Mouse (Mus musculus) brown adipose tissue, adult 24 weeks (tissue): Measurements from ENCODE around the gene Clpp. TPM values are rescaled to one million over a fixed set of nuclear protein-coding genes. Genes with fewer than 3 reads are reported as not detected.
A peak's percentile ranks its signal among the peaks of the same experiment; 100 is the strongest.

Experiments used
- H3K27ac ChIP-seq: fragments of 200-500 bp; replicated peaks from 2 replicates; pipeline ENCODE4 v1.5.1; 2012; ENCODE audit warnings: low read depth, mild to moderate bottlenecking, low read length
- H3K4me1 ChIP-seq: fragments of 200-500 bp; 2 replicates; pipeline ENCODE4 v1.6.1; 2012; ENCODE audit warnings: low read length, mixed read lengths; ENCODE audit not compliant: control insufficient read depth, insufficient read depth, insufficient read length
- H3K4me3 ChIP-seq: fragments of 200-500 bp; 2 replicates; pipeline ENCODE4 v1.5.1; 2012; ENCODE audit warnings: low read depth, mild to moderate bottlenecking, low read length, moderate library complexity; ENCODE audit not compliant: insufficient read depth
- polyA plus RNA-seq: library from polyadenylated mRNA; stranded (reverse); fragments of >200 nt; gene quantifications from 2 replicates; pipeline ENCODE4 v1.2.4, GENCODE M21; 2012; ENCODE audit not compliant: missing spikeins, insufficient read depth, insufficient read length

Clpp gene
- polyA plus RNA-seq, result 175 and 196 TPM in 2 replicates

DNA sequence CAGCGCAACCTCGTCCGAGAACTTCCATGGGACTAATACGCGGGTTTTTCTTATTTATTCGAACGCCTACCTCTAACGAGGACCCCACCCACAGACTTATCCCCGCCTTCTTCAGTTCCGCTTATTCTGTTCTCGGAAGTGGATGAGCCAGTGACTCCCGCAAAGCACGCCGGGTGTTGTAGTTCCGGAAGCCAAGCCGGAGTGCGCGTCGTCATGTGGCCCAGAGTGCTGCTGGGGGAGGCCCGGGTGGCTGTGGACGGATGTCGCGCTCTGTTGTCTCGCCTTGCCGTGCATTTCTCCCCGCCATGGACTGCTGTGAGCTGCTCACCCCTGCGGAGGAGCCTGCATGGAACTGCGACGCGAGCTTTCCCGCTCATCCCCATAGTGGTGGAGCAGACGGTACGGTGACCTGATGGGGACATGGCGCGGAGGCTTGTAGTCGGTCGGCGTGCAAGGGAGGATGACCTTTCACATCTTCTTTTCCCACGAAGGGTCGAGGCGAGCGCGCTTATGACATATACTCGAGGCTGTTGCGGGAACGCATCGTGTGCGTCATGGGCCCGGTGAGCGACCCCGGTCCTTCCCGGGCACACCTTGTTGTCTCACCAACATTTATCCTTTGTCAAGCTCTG is at the start of gene Clpp:
Gene Clpp, plus strand, starts transcription at position 191 of the 632 bp plus-strand sequence.
- H3K4me3 ChIP-seq, result peak within 1 kb of the TSS; percentile 87
- 0 out of 2 replicates have a peak, but pooled peaks cover 5% of the 10 kb centered on the region for H3K4me1 ChIP-seq
- peak within 1 kb of the TSS; percentile 77 for H3K27ac ChIP-seq

DNA sequence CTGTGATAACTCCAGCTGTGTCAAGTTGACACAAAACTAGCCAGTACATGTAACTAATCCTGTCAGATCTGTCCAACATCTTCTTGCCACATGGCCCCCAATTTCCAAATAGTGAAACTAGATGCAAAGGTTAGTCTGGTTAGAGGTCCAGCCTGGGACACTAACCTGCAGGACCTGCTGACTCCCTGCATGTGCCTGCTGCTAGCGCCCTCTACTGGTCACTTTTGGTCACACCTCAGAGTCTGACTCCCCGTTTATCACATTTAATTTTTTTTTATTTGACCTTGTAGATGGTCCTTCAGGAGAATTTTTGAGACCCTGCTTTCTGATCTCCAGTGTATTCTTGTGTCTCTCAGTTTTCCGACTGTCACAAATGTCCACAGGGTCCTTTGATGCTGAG is 39.2 kb upstream of the Clpp start:
- no peak overlapping the region for H3K27ac ChIP-seq
- H3K4me3 ChIP-seq, result no peak overlapping the region
- no peaks in the 10 kb centered on the region for H3K4me1 ChIP-seq

GRCm38 (mm10) chr17:56952639-56953038 is 37.5 kb upstream of the Clpp start:
- no peak overlapping the region for H3K27ac ChIP-seq
- H3K4me3 ChIP-seq, result no peak overlapping the region
- H3K4me1 ChIP-seq, result no peaks in the 10 kb centered on the region

DNA sequence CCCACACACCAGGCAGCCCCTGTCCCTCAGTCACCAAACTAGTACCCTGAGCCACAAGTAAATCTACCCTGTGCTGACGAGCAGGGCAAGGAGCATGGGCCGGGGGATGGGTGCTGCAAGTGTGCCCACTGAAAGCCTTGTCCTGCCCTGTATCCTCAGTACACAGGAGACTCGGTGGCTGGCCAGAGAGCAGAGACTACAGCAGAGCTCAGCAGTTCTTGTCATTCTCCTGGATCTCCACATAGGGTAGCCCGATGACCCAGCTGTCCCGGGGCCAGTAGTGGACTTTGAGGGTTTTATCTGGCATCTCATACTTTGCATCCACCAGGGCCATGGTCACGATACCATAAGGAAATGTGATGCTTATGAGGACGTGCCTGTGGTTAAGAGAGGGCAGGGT is 35.2 kb upstream of the Clpp start:
- H3K4me1 ChIP-seq, result no peaks in the 10 kb centered on the region
- H3K4me3 ChIP-seq, result no peak overlapping the region
- no peak overlapping the region for H3K27ac ChIP-seq

GRCm38 (mm10) chr17:56957763-56958429 is 32.2 kb upstream of the Clpp start:
- Histone ChIP-seq H3K4me3 (no peak overlapping the region), H3K27ac (no peak overlapping the region), H3K4me1 (no peaks in the 10 kb centered on the region)

- Histone ChIP-seq H3K4me1 (no peaks in the 10 kb centered on the region), H3K27ac (no peak overlapping the region), H3K4me3 (no peak overlapping the region)
These were observed 31.4 kb upstream of the Clpp start for GRCm38 (mm10) chr17:56958667-56959066.

- H3K27ac ChIP-seq, result no peak overlapping the region
- H3K4me3 ChIP-seq, result no peak overlapping the region
- H3K4me1 ChIP-seq, result no peaks in the 10 kb centered on the region
These were observed 28.2 kb upstream of the Clpp start for GRCm38 (mm10) chr17:56961880-56962279.

DNA sequence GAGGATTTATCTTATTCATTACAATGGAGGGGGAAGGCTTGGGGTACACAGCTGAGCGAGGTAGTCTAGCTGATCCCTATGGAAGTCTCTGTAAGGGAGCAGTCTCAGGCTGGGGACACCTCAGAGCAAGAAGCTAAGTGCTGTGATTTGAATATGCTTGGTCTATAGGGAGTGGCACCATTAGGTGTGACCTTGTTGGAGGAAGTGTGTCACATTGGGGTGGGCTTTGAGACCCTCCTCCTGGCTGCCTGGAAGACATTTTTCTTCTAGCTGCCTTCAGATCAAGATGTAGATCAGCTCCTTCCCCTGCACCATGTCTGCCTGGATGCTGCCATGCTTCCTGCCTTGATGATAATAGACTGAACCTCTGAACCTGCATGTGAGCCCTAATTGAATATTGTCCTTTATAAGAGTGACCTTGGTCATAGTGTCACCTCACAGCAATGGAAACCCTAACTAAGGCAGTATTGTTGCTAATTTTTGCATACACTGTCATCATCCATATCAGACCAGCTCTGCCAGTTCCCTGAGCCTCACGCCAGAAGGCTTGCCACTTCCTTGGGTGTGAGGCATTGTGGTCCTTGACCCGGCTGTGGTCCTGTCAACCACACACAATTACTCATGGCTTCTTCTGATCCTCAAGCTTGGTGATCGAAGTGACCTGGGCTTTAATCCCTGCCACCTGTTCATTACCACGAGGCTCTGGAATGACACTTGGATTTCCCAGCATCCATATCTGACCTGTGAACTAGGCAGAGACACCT is 27.3 kb upstream of the Clpp start:
- H3K4me3 ChIP-seq, result no peak overlapping the region
- H3K4me1 ChIP-seq, result no peaks in the 10 kb centered on the region

DNA sequence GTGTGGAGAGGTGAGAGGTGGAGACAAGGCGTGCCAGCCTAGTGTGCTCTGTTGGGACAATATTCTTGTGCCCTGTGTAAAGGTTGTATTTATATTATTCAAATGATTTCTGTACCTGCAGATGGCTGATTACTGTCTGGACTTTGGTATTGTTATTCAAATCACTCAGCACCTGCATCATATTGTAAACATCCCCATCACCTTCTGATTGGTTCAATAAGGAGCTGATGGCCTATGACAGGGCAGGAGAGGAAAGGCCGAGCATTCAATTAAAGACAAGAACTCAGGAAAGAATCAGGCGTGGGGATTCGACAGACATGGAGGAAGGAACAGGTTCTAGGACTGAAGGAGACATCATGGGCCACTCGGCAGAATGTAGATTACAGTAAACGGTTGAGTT is 26.5 kb upstream of the Clpp start:
- no peak overlapping the region for H3K27ac ChIP-seq
- no peak overlapping the region for H3K4me3 ChIP-seq
- H3K4me1 ChIP-seq, result no peaks in the 10 kb centered on the region

More for the DNA sequence above, 27.3 kb upstream of the Clpp start:
- no peak overlapping the region for H3K27ac ChIP-seq

- no peaks in the 10 kb centered on the region for H3K4me1 ChIP-seq
- H3K27ac ChIP-seq, result no peak overlapping the region
- H3K4me3 ChIP-seq, result no peak overlapping the region
These were observed 20.8 kb upstream of the Clpp start for GRCm38 (mm10) chr17:56969321-56969720.

GRCm38 (mm10) chr17:56970081-56970480 is 20.0 kb upstream of the Clpp start:
- Histone ChIP-seq H3K4me3 (no peak overlapping the region), H3K4me1 (no peaks in the 10 kb centered on the region), H3K27ac (no peak overlapping the region)

DNA sequence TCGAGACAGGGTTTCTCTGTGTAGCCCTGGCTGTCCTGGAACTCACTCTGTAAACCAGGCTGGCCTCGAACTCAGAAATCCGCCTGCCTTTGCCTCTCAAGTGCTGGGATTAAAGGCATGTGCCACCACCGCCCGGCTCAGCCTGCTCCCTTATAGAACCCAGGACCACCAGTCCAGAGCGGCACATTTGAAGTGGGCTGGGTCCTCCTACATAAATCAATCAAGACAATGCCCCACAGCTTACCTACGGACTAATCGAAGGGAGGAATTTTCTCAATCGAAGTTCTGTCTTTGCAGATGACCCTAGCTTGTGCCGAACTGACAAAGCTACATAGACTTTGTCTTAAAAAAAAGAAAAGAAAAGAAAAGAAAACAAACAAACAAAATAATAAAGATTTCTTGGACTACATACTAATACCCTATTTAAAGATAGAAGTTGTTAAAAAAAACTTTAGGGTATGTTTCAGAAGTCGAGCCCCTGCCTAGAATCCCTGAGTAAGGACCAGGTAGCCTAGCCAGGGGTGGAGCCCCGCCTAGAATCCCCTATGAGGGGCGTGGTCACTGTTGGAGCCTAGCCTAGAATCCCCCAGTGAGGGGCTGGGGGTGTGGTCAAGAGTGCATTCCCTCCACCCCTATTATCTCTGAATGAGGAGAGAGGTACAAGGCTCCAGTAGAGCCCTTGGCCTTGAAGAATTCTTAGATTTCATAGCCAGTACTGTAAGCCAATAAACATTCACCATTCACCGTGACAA is 16.0 kb upstream of the Clpp start:
- Histone ChIP-seq H3K27ac (no peak overlapping the region), H3K4me1 (no peaks in the 10 kb centered on the region), H3K4me3 (no peak overlapping the region)

GRCm38 (mm10) chr17:56974708-56975240 is 15.3 kb upstream of the Clpp start:
- Histone ChIP-seq H3K4me1 (no peaks in the 10 kb centered on the region), H3K27ac (no peak overlapping the region), H3K4me3 (no peak overlapping the region)

DNA sequence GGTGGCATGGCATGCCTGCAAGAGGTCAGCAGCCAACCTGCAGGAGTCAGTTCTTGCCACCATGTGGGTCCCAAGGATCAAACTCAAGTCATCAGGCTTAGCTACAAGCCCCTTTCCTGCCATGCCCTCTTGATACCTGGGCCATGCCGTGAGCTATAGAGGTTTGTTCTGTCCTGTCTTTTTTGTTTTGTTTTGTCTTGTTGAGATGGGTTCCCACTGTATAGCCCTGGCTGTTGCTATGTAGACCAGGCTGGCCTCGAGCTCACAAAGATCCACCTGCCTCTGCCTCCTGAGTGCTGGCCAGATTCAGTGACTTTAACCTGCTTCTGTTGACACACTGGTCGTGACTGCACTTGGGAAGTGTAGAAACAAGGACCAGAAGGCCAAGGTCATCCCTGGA is 14.7 kb upstream of the Clpp start:
- no peak overlapping the region for H3K27ac ChIP-seq
- H3K4me1 ChIP-seq, result no peaks in the 10 kb centered on the region
- no peak overlapping the region for H3K4me3 ChIP-seq
